Mouse (Mus musculus) gastrocnemius, postnatal 25 days (tissue): ENCODE measurements around the gene Zcchc2. TPM values are rescaled to one million over a fixed set of nuclear protein-coding genes. Genes with fewer than 3 reads are reported as not detected.

ENCODE experiments used
- DNase-seq: peaks from one replicate; pipeline ENCODE4 v3.0.0; 2022
- total RNA-seq, 2 experiments: library from RNA; stranded (reverse); gene quantifications; 1 replicate in 1 of 2; 2 replicates in 1 of 2; pipeline ENCODE4 v1.2.3; 2021

Zcchc2 gene
- total RNA-seq, 2 experiments from 2014 or later: 6.0 to 6.6 TPM

GRCm38 (mm10) chr1:106072071-106072440, 81.8 kb downstream of the Zcchc2 start:
- no peak for DNase-seq

GRCm38 (mm10) chr1:106073166-106073565, 83.0 kb downstream of the Zcchc2 start:
- DNase-seq: no peak

GRCm38 (mm10) chr1:106074141-106074540, 83.9 kb downstream of the Zcchc2 start:
- DNase-seq: no peak

- DNase-seq: no peak
Observed at GRCm38 (mm10) chr1:106074656-106075055, 84.5 kb downstream of the Zcchc2 start.

GRCm38 (mm10) chr1:106076641-106077040, 86.4 kb downstream of the Zcchc2 start:
- DNase-seq: no peak

- no peak for DNase-seq
Observed at GRCm38 (mm10) chr1:106077166-106077565, 87.0 kb downstream of the Zcchc2 start.

Other genes with a start within 250 kb of the Zcchc2 start
- under 1 TPM; 0.41 to 0.67 TPM for gene Tnfrsf11a, start 209.7 kb upstream of the Zcchc2 start, total RNA-seq
- gene Phlpp1, start 181.3 kb downstream of the Zcchc2 start, total RNA-seq: 1 to 10 TPM; 5.4 to 5.7 TPM